Mouse (Mus musculus): Measurements from ENCODE around the gene Pyroxd2. TPM values are rescaled to one million over a fixed set of nuclear protein-coding genes. Genes with fewer than 3 reads are reported as not detected.
A peak's percentile ranks its signal among the peaks of the same experiment; 100 is the strongest.

Pyroxd2 gene
- polyA plus RNA-seq, 1 experiment from 2014 or later, result 3.1 TPM

GRCm38 (mm10) chr19:42770141-42770872, 17.7 kb upstream of the Pyroxd2 start:
- H3K4me3 ChIP-seq, result no peak overlapping the region
- no peak overlapping the region for H3K4me2 ChIP-seq
- H3K27me3 ChIP-seq, result no peaks in the 10 kb centered on the region
- no peak for ATAC-seq (ENCODE audit: insufficient number of reproducible peaks, low FRiP score, low TSS enrichment, low read depth)
- WGBS, result 72% methylated on average over 23 of the region's 23 CpGs
- no peaks in the 10 kb centered on the region for H3K9me3 ChIP-seq
- no peaks in the 10 kb centered on the region; the same call in 1 of the 2 replicates for H3K4me1 ChIP-seq
- no peak overlapping the region for H3K27ac ChIP-seq
- no peak overlapping the region for H3K9ac ChIP-seq
- H3K36me3 ChIP-seq, result peaks cover 10% of the 10 kb centered on the region

- WGBS, result 82% methylated on average over 10 of the region's 10 CpGs
- no peak overlapping the region for H3K27ac ChIP-seq
- ATAC-seq (ENCODE audit: insufficient number of reproducible peaks, low FRiP score, low TSS enrichment, low read depth), result no peak
- H3K36me3 ChIP-seq, result peaks cover 10% of the 10 kb centered on the region
- H3K4me2 ChIP-seq, result no peak overlapping the region
- H3K4me3 ChIP-seq, result no peak overlapping the region
- H3K27me3 ChIP-seq, result no peaks in the 10 kb centered on the region
- H3K4me1 ChIP-seq, result peaks cover 4% of the 10 kb centered on the region
- no peaks in the 10 kb centered on the region for H3K9me3 ChIP-seq
- no peak overlapping the region for H3K9ac ChIP-seq
Observed at GRCm38 (mm10) chr19:42769648-42770047, 17.1 kb upstream of the Pyroxd2 start.

DNA sequence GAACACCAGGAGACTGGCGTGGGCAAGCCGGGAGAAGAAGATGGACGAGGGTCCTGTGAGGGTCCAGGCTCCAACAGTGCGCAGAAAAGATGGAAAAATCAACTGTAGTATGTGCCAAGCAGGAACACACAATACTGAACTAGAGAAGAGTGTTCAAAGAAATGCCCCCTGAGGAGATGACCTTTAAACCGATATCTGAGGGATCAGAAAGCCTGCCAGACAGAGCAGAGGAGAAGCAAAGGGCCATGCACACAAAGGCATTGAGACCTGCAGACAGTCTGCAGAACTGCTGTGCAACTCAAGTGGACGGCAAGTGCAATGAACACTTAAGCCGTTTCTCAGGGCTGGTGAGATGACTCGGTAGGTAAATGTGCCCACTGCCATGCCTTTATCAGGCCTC, 14.8 kb upstream of the Pyroxd2 start:
- Histone ChIP-seq H3K4me3 (no peak overlapping the region), H3K27me3 (no peaks in the 10 kb centered on the region), H3K9ac (no peak overlapping the region), H3K4me1 (peaks cover 16% of the 10 kb centered on the region), H3K36me3 (peaks cover 10% of the 10 kb centered on the region), H3K27ac (no peak overlapping the region), H3K9me3 (no peaks in the 10 kb centered on the region), H3K4me2 (no peak overlapping the region)
- 77% methylated on average over 8 of the region's 8 CpGs for WGBS
- ATAC-seq (ENCODE audit: insufficient number of reproducible peaks, low FRiP score, low TSS enrichment, low read depth), result no peak

- no peaks in the 10 kb centered on the region for H3K9me3 ChIP-seq
- H3K4me3 ChIP-seq, result no peak overlapping the region
- H3K36me3 ChIP-seq, result no peaks in the 10 kb centered on the region; the same call in 1 of the 2 replicates
- H3K27me3 ChIP-seq, result no peaks in the 10 kb centered on the region
- H3K9ac ChIP-seq, result no peak overlapping the region
- peak overlapping the region; percentile 75; the same call in 1 of the 2 replicates for H3K27ac ChIP-seq
- no peak for ATAC-seq (ENCODE audit: insufficient number of reproducible peaks, low FRiP score, low TSS enrichment, low read depth)
- peaks cover 20% of the 10 kb centered on the region for H3K4me1 ChIP-seq
- peak overlapping the region; percentile 5; the same call in 1 of the 2 replicates for H3K4me2 ChIP-seq
- 38% methylated on average over 10 of the region's 10 CpGs for WGBS
Observed at GRCm38 (mm10) chr19:42764398-42764797, 11.8 kb upstream of the Pyroxd2 start.

DNA sequence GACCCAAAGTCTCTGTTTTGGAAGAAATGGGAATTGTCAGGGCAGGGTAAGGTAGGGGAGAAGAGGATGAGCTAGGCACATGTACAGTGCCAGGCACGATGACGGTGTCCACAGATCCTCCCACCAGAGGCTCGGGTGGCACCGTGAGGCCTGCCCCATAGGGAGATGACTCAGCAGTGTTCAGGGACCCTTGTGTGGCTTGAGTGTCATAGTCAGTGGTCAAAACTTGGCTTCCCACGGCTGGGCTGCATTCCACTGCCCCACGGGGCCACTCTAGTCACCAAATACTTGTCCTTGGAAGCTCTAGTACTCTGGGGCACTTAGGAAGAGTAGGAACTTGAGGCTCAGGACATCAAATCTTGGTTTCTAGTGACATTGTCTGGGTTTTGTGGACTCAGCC, 4.1 kb upstream of the Pyroxd2 start:
- Histone ChIP-seq H3K4me2 (no peak overlapping the region), H3K4me3 (no peak overlapping the region), H3K9me3 (no peaks in the 10 kb centered on the region), H3K4me1 (peaks cover 41% of the 10 kb centered on the region), H3K36me3 (no peaks in the 10 kb centered on the region; the same call in 1 of the 2 replicates), H3K27ac (no peak overlapping the region), H3K9ac (no peak overlapping the region), H3K27me3 (no peaks in the 10 kb centered on the region)
- WGBS, result 84% methylated on average over 6 of the region's 6 CpGs
- no peak for ATAC-seq (ENCODE audit: insufficient number of reproducible peaks, low FRiP score, low TSS enrichment, low read depth)

GRCm38 (mm10) chr19:42755148-42755870, 2.7 kb upstream of the Pyroxd2 start:
- H3K4me1 ChIP-seq, result peaks cover 39% of the 10 kb centered on the region
- 61% methylated on average over 15 of the region's 15 CpGs for WGBS
- ATAC-seq (ENCODE audit: insufficient number of reproducible peaks, low FRiP score, low TSS enrichment, low read depth), result no peak

GRCm38 (mm10) chr19:42753141-42753917, 754 bp upstream of the Pyroxd2 start:
- Histone ChIP-seq H3K4me2 (peak overlapping the region; percentile 70), H3K9me3 (no peaks in the 10 kb centered on the region), H3K4me1 (peaks cover 51% of the 10 kb centered on the region), H3K27ac (peak overlapping the region; percentile 76), H3K4me3 (peak overlapping the region; percentile 37), H3K27me3 (no peaks in the 10 kb centered on the region), H3K36me3 (no peaks in the 10 kb centered on the region), H3K9ac (no peak overlapping the region)
- ATAC-seq (ENCODE audit: insufficient number of reproducible peaks, low FRiP score, low TSS enrichment, low read depth), result no peak
- WGBS, result 29% methylated on average over 11 of the region's 11 CpGs

More at GRCm38 (mm10) chr19:42755148-42755870, 2.7 kb upstream of the Pyroxd2 start:
- no peak overlapping the region for H3K9ac ChIP-seq
- no peaks in the 10 kb centered on the region for H3K36me3 ChIP-seq
- H3K27me3 ChIP-seq, result no peaks in the 10 kb centered on the region
- no peak overlapping the region for H3K4me3 ChIP-seq
- H3K27ac ChIP-seq, result no peak overlapping the region
- no peak overlapping the region for H3K4me2 ChIP-seq
- no peaks in the 10 kb centered on the region for H3K9me3 ChIP-seq

- Histone ChIP-seq H3K4me1 (peaks cover 47% of the 10 kb centered on the region), H3K9ac (no peak overlapping the region), H3K4me3 (no peak overlapping the region), H3K9me3 (no peaks in the 10 kb centered on the region), H3K36me3 (no peaks in the 10 kb centered on the region), H3K27ac (no peak overlapping the region), H3K27me3 (no peaks in the 10 kb centered on the region), H3K4me2 (no peak overlapping the region)
- WGBS, result 67% methylated on average over 11 of the region's 11 CpGs
- no peak for ATAC-seq (ENCODE audit: insufficient number of reproducible peaks, low FRiP score, low TSS enrichment, low read depth)
Observed at GRCm38 (mm10) chr19:42750196-42750595, 2.4 kb downstream of the Pyroxd2 start.

DNA sequence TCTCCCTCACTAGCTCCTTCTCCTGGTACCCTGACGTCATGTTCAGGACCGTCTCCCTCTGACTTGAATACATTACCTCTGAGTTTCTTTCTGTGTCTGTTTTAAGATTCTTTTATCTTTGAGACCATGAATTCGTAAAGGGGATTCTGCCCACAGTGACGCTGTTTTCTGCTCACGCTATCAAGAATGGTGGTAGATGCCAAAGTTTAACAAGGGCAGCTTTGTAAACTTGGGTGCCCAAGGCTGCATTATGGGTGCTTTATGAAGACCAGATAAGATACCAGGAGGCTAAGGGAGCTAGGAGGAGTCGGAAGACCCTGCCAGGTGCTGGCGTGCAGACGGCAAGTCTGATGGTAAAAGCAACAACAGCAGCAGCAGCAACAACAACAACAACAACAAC, 5.9 kb downstream of the Pyroxd2 start:
- Histone ChIP-seq H3K9ac (no peak overlapping the region), H3K4me2 (no peak overlapping the region), H3K27ac (no peak overlapping the region), H3K9me3 (no peaks in the 10 kb centered on the region), H3K4me3 (no peak overlapping the region), H3K27me3 (no peaks in the 10 kb centered on the region), H3K4me1 (peaks cover 43% of the 10 kb centered on the region), H3K36me3 (no peaks in the 10 kb centered on the region)
- no peak for ATAC-seq (ENCODE audit: insufficient number of reproducible peaks, low FRiP score, low TSS enrichment, low read depth)
- 94% methylated on average over 8 of the region's 8 CpGs for WGBS

DNA sequence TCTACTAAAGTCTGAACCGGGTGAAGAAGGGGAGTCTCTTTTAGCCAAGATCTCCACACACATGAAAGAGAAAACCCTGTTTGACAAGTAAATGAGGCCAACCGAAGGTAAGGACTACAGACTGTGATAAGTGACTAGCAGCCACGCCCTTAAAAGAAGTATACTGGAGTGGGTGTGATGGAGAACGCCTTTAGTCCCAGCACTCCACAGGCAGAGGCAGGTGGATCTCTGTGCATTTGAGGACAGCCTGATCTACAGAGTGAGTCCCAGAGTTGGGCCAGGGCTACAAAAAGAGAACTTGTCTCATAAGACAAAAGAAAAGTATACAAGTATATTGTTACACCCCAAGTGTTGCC, 6.7 kb downstream of the Pyroxd2 start:
- no peak overlapping the region for H3K4me3 ChIP-seq
- H3K27ac ChIP-seq, result no peak overlapping the region
- 53% methylated on average over 4 of the region's 4 CpGs for WGBS
- H3K4me1 ChIP-seq, result peaks cover 48% of the 10 kb centered on the region
- no peaks in the 10 kb centered on the region for H3K36me3 ChIP-seq
- ATAC-seq (ENCODE audit: insufficient number of reproducible peaks, low FRiP score, low TSS enrichment, low read depth), result no peak
- no peak overlapping the region for H3K9ac ChIP-seq
- H3K27me3 ChIP-seq, result no peaks in the 10 kb centered on the region
- H3K4me2 ChIP-seq, result no peak overlapping the region
- H3K9me3 ChIP-seq, result no peaks in the 10 kb centered on the region

DNA sequence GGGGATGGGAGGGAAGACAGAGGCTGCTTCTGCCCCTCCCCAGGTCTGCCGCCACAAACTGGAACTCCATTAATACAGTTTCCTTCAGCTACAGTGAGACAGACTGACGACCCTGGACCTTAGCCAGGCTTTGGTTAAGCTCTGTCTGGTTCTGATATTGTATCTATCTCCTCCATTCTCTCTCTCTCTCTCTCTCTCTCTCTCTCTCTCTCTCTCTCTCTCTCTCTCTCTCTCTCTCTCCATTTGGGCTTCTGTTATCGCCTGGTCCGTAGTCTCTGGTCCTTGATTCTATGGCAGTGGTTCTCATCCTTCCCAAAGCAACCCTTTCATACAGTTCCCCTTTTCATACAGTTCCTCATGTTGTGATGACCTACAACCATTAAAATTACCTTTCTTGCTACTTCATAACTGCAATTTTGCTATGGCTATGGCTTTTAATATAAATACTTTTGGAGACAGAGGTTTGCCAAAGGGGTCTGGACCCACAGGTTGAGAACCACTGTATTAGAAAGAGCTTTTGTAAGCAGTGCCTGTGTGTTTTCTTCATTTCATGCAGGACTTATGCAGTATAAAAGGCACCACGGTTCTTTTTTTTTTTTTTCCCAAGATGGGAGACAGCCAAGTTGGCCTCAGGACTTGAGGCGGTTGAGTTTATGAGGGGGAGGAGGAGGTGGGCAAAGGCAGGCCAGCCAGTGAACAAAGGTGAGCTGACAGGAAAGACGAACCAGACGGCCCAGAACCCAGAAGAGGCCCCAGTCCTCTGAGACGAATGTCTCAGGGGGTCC, 7.3 kb downstream of the Pyroxd2 start:
- no peaks in the 10 kb centered on the region for H3K36me3 ChIP-seq
- no peak overlapping the region for H3K4me2 ChIP-seq
- peaks cover 48% of the 10 kb centered on the region for H3K4me1 ChIP-seq
- 39% methylated on average over 9 of the region's 9 CpGs for WGBS
- no peaks in the 10 kb centered on the region for H3K27me3 ChIP-seq
- no peaks in the 10 kb centered on the region for H3K9me3 ChIP-seq
- ATAC-seq (ENCODE audit: insufficient number of reproducible peaks, low FRiP score, low TSS enrichment, low read depth), result no peak
- 0 out of 2 replicates have a peak overlapping the region, but pooled peaks have one; percentile 11 for H3K27ac ChIP-seq
- no peak overlapping the region for H3K9ac ChIP-seq
- no peak overlapping the region for H3K4me3 ChIP-seq
